Mouse (Mus musculus): ENCODE measurements around the gene Serpinb1a. TPM values are rescaled to one million over a fixed set of nuclear protein-coding genes. Genes with fewer than 3 reads are reported as not detected.

The Serpinb1a gene
- polyA plus RNA-seq, 1 experiment = not detected

DNA sequence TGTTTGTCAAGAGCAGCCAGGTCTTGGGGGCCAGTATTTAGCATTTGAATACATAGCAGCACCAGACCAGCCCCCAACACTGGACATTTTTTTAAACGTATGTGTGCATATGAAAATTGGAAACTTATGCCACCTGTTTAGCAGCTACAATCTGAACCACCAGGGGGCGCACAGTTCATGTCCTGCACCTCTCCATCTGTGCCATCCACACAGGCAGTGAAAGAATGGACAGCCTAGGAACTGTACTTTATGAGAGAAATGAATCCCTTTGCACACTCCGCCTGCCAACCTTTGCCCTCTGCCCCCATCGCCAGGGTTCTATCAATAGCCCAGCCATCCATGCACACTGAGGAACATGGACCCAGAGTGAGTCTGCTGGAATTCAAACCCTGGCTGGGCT lies 23.0 kb downstream of the Serpinb1a start:
- Histone ChIP-seq H3K9me3 (ENCODE audit: control insufficient read depth, low read length) (no peaks in the 10 kb centered on the region), H3K27me3 (ENCODE audit: control insufficient read depth) (no peaks in the 10 kb centered on the region), H3K4me1 (ENCODE audit: control insufficient read depth) (no peaks in the 10 kb centered on the region), H3K4me3 (replicated peaks) (no peak overlapping the region), H3K36me3 (ENCODE audit: control insufficient read depth) (peaks cover 6% of the 10 kb centered on the region)
- TF ChIP-seq GATA1 (IDR thresholded peaks at IDR 0.05; ENCODE audit: low read length) (no peak), TAL1 (IDR thresholded peaks at IDR 0.05; ENCODE audit: low read length) (no peak)

DNA sequence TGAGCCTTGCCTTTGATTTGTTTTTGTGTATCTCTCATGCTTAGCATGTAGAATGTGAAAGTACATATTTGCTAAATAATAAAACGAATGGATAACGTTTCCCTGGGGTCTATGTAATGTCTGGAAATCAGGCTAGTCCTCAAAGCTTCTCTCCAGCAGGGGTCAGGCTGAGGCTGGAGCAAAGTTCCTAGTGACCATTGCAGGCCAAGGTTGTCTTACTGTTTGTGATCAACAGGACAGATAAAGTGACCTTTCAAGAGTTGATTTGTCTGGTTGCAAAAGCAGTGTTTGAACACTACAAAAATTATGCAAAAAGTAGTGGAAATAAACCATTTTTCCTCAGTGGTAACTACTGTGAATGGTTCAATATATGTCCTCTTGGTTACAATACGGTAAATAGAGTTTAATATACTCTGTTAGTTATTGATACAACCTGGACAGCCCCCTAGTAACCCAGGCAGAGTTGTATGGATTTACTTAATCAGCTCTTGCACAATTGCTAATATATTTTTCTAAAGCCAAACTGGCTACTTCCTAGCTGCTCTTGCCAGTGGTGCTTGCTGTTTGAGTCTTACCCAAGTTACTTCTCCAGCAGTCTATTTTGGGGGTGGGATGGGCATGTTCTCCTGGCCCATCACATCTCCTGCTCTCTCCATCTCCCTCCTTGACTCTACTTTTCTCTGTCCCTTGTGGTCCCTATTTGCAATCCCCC lies 23.7 kb downstream of the Serpinb1a start:
- Histone ChIP-seq H3K4me1 (ENCODE audit: control insufficient read depth) (no peaks in the 10 kb centered on the region), H3K36me3 (ENCODE audit: control insufficient read depth) (peaks cover 6% of the 10 kb centered on the region), H3K4me3 (replicated peaks) (no peak overlapping the region), H3K9me3 (ENCODE audit: control insufficient read depth, low read length) (no peaks in the 10 kb centered on the region), H3K27me3 (ENCODE audit: control insufficient read depth) (no peaks in the 10 kb centered on the region)
- TF ChIP-seq GATA1 (IDR thresholded peaks at IDR 0.05; ENCODE audit: low read length) (no peak), TAL1 (IDR thresholded peaks at IDR 0.05; ENCODE audit: low read length) (no peak)

GRCm38 (mm10) chr13:32825546-32825945 lies 25.4 kb downstream of the Serpinb1a start:
- TF ChIP-seq TAL1 (IDR thresholded peaks at IDR 0.05; ENCODE audit: low read length) (no peak), GATA1 (IDR thresholded peaks at IDR 0.05; ENCODE audit: low read length) (no peak)
- H3K9me3 ChIP-seq (ENCODE audit: control insufficient read depth, low read length) = no peaks in the 10 kb centered on the region
- no peaks in the 10 kb centered on the region for H3K4me1 ChIP-seq (ENCODE audit: control insufficient read depth)

DNA sequence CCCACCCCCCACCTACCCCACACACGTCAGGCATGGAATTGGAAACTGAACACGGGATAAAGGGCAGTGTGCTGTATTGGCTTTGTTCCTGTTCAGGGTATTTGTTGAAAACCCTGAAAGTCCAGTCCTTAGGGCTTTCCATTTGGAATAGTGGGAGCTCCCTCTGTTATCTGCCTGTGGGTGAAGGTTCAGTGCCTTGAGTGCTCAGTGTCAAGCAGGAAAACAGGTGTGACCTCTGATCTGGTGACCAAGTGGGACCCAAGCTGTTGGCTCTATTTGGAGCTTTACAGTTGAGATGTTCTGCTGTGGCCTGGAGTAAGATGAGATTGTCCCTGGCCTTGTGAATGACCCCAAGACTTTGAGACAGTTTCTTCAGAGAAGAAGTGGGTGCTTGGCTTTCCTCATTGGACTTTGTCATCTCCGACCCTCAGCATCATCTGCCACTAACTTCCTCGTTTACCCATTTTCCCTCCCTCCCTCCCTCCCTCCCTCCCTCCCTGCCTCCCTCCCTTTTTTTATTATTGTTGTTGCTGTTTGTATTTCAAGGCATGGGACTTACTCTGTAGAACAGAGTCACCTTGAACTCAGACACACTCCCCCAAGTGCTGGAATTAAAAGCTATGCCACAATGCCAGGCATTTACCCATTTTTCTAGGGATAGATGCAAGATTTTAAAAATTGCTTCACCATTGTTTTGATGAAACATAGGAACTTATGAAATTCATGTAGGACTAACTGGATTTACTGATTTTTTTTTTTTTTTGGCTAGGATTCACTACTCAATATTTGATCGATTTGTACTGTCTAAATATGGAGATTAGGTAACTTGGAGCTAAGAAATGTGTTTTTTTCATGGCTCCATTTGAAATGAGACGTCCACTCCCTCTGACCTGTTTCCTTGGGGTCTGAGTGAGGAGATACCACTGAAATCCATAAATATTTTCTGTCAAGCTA lies 26.3 kb downstream of the Serpinb1a start:
- no peaks in the 10 kb centered on the region for H3K4me1 ChIP-seq (ENCODE audit: control insufficient read depth)
- H3K4me3 ChIP-seq (replicated peaks) = no peak overlapping the region
- H3K36me3 ChIP-seq (ENCODE audit: control insufficient read depth) = peaks cover 31% of the 10 kb centered on the region
- H3K27me3 ChIP-seq (ENCODE audit: control insufficient read depth) = no peaks in the 10 kb centered on the region
- no peak for TF ChIP-seq GATA1 (IDR thresholded peaks at IDR 0.05; ENCODE audit: low read length)
- no peaks in the 10 kb centered on the region for H3K9me3 ChIP-seq (ENCODE audit: control insufficient read depth, low read length)

More at GRCm38 (mm10) chr13:32825546-32825945, 25.4 kb downstream of the Serpinb1a start:
- Histone ChIP-seq H3K36me3 (ENCODE audit: control insufficient read depth) (peaks cover 22% of the 10 kb centered on the region), H3K27me3 (ENCODE audit: control insufficient read depth) (no peaks in the 10 kb centered on the region), H3K4me3 (replicated peaks) (no peak overlapping the region)

- TF ChIP-seq GATA1 (IDR thresholded peaks at IDR 0.05; ENCODE audit: low read length) (no peak), TAL1 (IDR thresholded peaks at IDR 0.05; ENCODE audit: low read length) (no peak)
- no peaks in the 10 kb centered on the region for H3K4me1 ChIP-seq (ENCODE audit: control insufficient read depth)
- no peaks in the 10 kb centered on the region for H3K9me3 ChIP-seq (ENCODE audit: control insufficient read depth, low read length)
- no peak overlapping the region for H3K4me3 ChIP-seq (replicated peaks)
- H3K27me3 ChIP-seq (ENCODE audit: control insufficient read depth) = no peaks in the 10 kb centered on the region
- H3K36me3 ChIP-seq (ENCODE audit: control insufficient read depth) = peaks cover 46% of the 10 kb centered on the region
Measured at GRCm38 (mm10) chr13:32823126-32823525, 27.9 kb downstream of the Serpinb1a start.

DNA sequence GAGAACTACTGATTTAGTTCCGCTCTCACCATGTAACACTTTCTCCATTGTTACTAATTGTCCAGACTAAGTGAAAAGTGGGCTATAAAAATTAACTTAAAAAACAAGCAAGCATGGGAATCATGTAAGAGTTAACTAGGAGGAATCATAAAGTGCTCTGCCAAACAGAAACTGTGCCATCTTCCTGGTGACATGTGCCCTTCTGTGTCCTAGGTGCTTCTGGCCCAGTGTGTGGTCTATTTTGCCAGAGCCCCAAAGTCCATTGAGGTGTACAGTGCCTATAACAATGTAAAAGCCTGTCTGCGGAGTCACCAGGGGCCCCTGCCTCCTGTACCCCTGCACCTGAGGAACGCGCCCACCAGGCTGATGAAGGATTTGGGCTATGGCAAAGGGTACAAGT lies 29.3 kb downstream of the Serpinb1a start:
- no peaks in the 10 kb centered on the region for H3K27me3 ChIP-seq (ENCODE audit: control insufficient read depth)
- no peaks in the 10 kb centered on the region for H3K9me3 ChIP-seq (ENCODE audit: control insufficient read depth, low read length)
- H3K4me3 ChIP-seq (replicated peaks) = no peak overlapping the region
- peaks cover 60% of the 10 kb centered on the region for H3K36me3 ChIP-seq (ENCODE audit: control insufficient read depth)
- TF ChIP-seq TAL1 (IDR thresholded peaks at IDR 0.05; ENCODE audit: low read length) (no peak), GATA1 (IDR thresholded peaks at IDR 0.05; ENCODE audit: low read length) (no peak)
- H3K4me1 ChIP-seq (ENCODE audit: control insufficient read depth) = no peaks in the 10 kb centered on the region

GRCm38 (mm10) chr13:32819926-32820325 lies 31.1 kb downstream of the Serpinb1a start:
- H3K4me1 ChIP-seq (ENCODE audit: control insufficient read depth) = no peaks in the 10 kb centered on the region
- TF ChIP-seq GATA1 (IDR thresholded peaks at IDR 0.05; ENCODE audit: low read length) (no peak), TAL1 (IDR thresholded peaks at IDR 0.05; ENCODE audit: low read length) (no peak)

DNA sequence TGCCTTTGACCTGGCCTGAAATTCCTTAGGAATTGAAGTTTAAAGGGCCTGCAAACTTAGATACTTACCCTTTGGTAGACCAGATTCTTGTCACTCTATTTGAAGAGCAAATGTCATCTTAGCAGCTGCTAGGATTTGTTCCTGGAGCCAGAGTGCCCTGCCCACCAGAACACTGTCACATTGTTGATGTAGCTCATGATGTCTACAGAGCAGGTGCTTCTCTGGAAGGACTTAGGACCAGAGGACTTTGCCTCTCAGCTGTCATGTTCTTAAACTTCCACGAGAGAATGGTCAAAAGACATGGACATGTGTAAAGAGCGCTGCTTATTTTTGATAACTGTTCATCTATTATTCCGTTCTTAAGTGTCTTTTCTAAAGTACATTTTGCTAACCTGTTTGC lies 31.7 kb downstream of the Serpinb1a start:
- Histone ChIP-seq H3K36me3 (ENCODE audit: control insufficient read depth) (peaks cover 76% of the 10 kb centered on the region), H3K4me3 (replicated peaks) (no peak overlapping the region), H3K4me1 (ENCODE audit: control insufficient read depth) (no peaks in the 10 kb centered on the region), H3K27me3 (ENCODE audit: control insufficient read depth) (no peaks in the 10 kb centered on the region), H3K9me3 (ENCODE audit: control insufficient read depth, low read length) (no peaks in the 10 kb centered on the region)
- TF ChIP-seq GATA1 (IDR thresholded peaks at IDR 0.05; ENCODE audit: low read length) = no peak
- TF ChIP-seq TAL1 (IDR thresholded peaks at IDR 0.05; ENCODE audit: low read length) = no peak

More at GRCm38 (mm10) chr13:32819926-32820325, 31.1 kb downstream of the Serpinb1a start:
- no peak overlapping the region for H3K4me3 ChIP-seq (replicated peaks)
- no peaks in the 10 kb centered on the region for H3K9me3 ChIP-seq (ENCODE audit: control insufficient read depth, low read length)
- peaks cover 72% of the 10 kb centered on the region for H3K36me3 ChIP-seq (ENCODE audit: control insufficient read depth)
- no peaks in the 10 kb centered on the region for H3K27me3 ChIP-seq (ENCODE audit: control insufficient read depth)

GRCm38 (mm10) chr13:32807624-32808023 lies 43.4 kb downstream of the Serpinb1a start:
- H3K36me3 ChIP-seq (ENCODE audit: control insufficient read depth) = peaks cover 71% of the 10 kb centered on the region
- no peak overlapping the region for H3K4me3 ChIP-seq (replicated peaks)
- H3K4me1 ChIP-seq (ENCODE audit: control insufficient read depth) = peaks cover 20% of the 10 kb centered on the region
- no peaks in the 10 kb centered on the region for H3K27me3 ChIP-seq (ENCODE audit: control insufficient read depth)
- TF ChIP-seq TAL1 (IDR thresholded peaks at IDR 0.05; ENCODE audit: low read length) = no peak
- TF ChIP-seq GATA1 (IDR thresholded peaks at IDR 0.05; ENCODE audit: low read length) = no peak
- no peaks in the 10 kb centered on the region for H3K9me3 ChIP-seq (ENCODE audit: control insufficient read depth, low read length)
